Mouse (Mus musculus) gastrocnemius, postnatal 4 days (tissue): ENCODE results near the gene Vill. TPM values are rescaled to one million over a fixed set of nuclear protein-coding genes. Genes with fewer than 3 reads are reported as not detected.
A peak's percentile ranks its signal among the peaks of the same experiment; 100 is the strongest.

Source experiments
- DNase-seq, 2 experiments: peaks; one replicate each; pipeline ENCODE4 v3.0.0; 2021 to 2022; ENCODE audit warnings: low spot score in 2 of 2, mixed read lengths in 2 of 2
- microRNA-seq: library from miRNA; unstranded; fragments of <30 nt; microRNA quantifications from one replicate; pipeline ENCODE4 v1.2.0, GENCODE M21; 2021
- total RNA-seq, 2 experiments: library from RNA; stranded (reverse); gene quantifications; 2 replicates each; pipeline ENCODE4 v1.2.3; 2021

The Vill gene
- total RNA-seq, 2 experiments from 2014 or later: 0.86 to 1.7 TPM

GRCm38 (mm10) chr9:119109685-119110353, 57.2 kb downstream of the Vill start:
- DNase-seq: no peak

GRCm38 (mm10) chr9:119110640-119111039, 58.1 kb downstream of the Vill start:
- no peak for DNase-seq

- no peak for DNase-seq
Measured at GRCm38 (mm10) chr9:119114911-119115310, 62.3 kb downstream of the Vill start.

- DNase-seq: no peak
Measured at GRCm38 (mm10) chr9:119119409-119120167, 67.0 kb downstream of the Vill start.

- DNase-seq: no peak
Measured at GRCm38 (mm10) chr9:119120168-119120560, 67.6 kb downstream of the Vill start.

Small RNAs within 50 kb of the gene (microRNA-seq; reads per million reads assigned to microRNA genes)
- gene Mir26a-1: 5.5 reads per million, percentile 19 among the genes with 10 or more reads in this experiment

Other genes starting within 250 kb of the Vill start
- gene Ctdspl, start 126.3 kb upstream of the Vill start, total RNA-seq: 10 to 100 TPM; 21.0 TPM
- gene Plcd1, start 40.7 kb downstream of the Vill start, total RNA-seq: 10 to 100 TPM; 16.5 to 17.2 TPM
- under 1 TPM; 0.12 to 0.13 TPM for gene Dlec1, start 49.7 kb downstream of the Vill start, total RNA-seq
- 1 to 10 TPM; 1.6 to 4.6 TPM for gene Acaa1b, start 104.3 kb downstream of the Vill start, total RNA-seq
- not detected for gene Gm47289, start 106.4 kb downstream of the Vill start, total RNA-seq
- not detected for gene Slc22a13, start 156.3 kb downstream of the Vill start, total RNA-seq